Mouse (Mus musculus) heart, embryonic 13.5 days (tissue): ENCODE measurements around the gene Lad1. TPM values are rescaled to one million over a fixed set of nuclear protein-coding genes. Genes with fewer than 3 reads are reported as not detected.

Experiments
- ATAC-seq: fragments of 200-750 bp; cut with Nextera tagmentation; 2 replicates; pipeline ENCODE4 v1.8.0; 2017; ENCODE audit warnings: moderate TSS enrichment; ENCODE audit not compliant: insufficient number of reproducible peaks, low FRiP score, low TSS enrichment; ENCODE audit errors: extremely low read depth
- H3K27ac ChIP-seq: fragments of 300-500 bp; sonication (generic); replicated peaks from 2 replicates; pipeline ENCODE4 v1.5.1; 2015; ENCODE audit warnings: moderate library complexity, mild to moderate bottlenecking, inconsistent platforms
- H3K27me3 ChIP-seq: fragments of 300-500 bp; sonication (generic); replicated peaks from 2 replicates; pipeline ENCODE4 v1.6.1; 2015; ENCODE audit warnings: mild to moderate bottlenecking, inconsistent platforms
- H3K36me3 ChIP-seq: fragments of 300-500 bp; sonication (generic); 2 replicates; pipeline ENCODE4 v1.6.1; 2015; ENCODE audit warnings: mild to moderate bottlenecking, inconsistent platforms
- H3K4me1 ChIP-seq: fragments of 300-500 bp; sonication (generic); 2 replicates; pipeline ENCODE4 v1.6.1; 2015; ENCODE audit warnings: inconsistent platforms
- H3K4me2 ChIP-seq: fragments of 300-500 bp; sonication (generic); 2 replicates; pipeline ENCODE4 v1.6.1; 2015; ENCODE audit warnings: inconsistent platforms, mild to moderate bottlenecking, moderate library complexity
- H3K4me3 ChIP-seq: fragments of 300-500 bp; sonication (generic); 2 replicates; pipeline ENCODE4 v1.5.1; 2015; ENCODE audit warnings: moderate library complexity, mild to moderate bottlenecking, inconsistent platforms
- H3K9ac ChIP-seq: fragments of 300-500 bp; sonication (generic); 2 replicates; pipeline ENCODE4 v1.6.1; 2015; ENCODE audit warnings: inconsistent platforms, mild to moderate bottlenecking, moderate library complexity
- H3K9me3 ChIP-seq: fragments of 300-500 bp; sonication (generic); 2 replicates; pipeline ENCODE4 v1.6.1; 2016; ENCODE audit warnings: inconsistent platforms
- WGBS: fragments of 180-500 bp; shearing (Covaris S2); methylation state at CpG from one replicate; pipeline ENCODE4 v1.1.7; 2015; ENCODE audit warnings: mixed read lengths; 5-methylcytosine and 5-hydroxymethylcytosine counted together
- polyA plus RNA-seq: library from polyadenylated mRNA; unstranded; fragments of >200 nt; fragmentation: Nextera tagmentation; extraction: Ambion mirVana; gene quantifications from 2 replicates; pipeline ENCODE4 v1.2.1, GENCODE M21; 2015

Lad1 gene
- polyA plus RNA-seq: 4.0 and 4.4 TPM in 2 replicates

- under 1% methylated on average over 63 of the region's 63 CpGs for WGBS
- H3K4me1 ChIP-seq: peaks cover 48% of the 10 kb centered on the region
- H3K9ac ChIP-seq: peak within 1 kb of the TSS; percentile 86
- peak within 1 kb of the TSS; percentile 100 for H3K4me2 ChIP-seq
- ATAC-seq: peak; percentile 25; the same call in 1 of the 2 replicates
- no peaks in the 10 kb centered on the region for H3K9me3 ChIP-seq
- H3K27ac ChIP-seq: no peak within 1 kb of the TSS
- peaks cover 51% of the 10 kb centered on the region for H3K27me3 ChIP-seq
- H3K4me3 ChIP-seq: peak within 1 kb of the TSS; percentile 68
- no peaks in the 10 kb centered on the region for H3K36me3 ChIP-seq
These were observed at the start of gene Lad1 for GRCm38 (mm10) chr1:135818481-135819086. Gene Lad1 (plus strand): TSS chr1:135818598.

DNA sequence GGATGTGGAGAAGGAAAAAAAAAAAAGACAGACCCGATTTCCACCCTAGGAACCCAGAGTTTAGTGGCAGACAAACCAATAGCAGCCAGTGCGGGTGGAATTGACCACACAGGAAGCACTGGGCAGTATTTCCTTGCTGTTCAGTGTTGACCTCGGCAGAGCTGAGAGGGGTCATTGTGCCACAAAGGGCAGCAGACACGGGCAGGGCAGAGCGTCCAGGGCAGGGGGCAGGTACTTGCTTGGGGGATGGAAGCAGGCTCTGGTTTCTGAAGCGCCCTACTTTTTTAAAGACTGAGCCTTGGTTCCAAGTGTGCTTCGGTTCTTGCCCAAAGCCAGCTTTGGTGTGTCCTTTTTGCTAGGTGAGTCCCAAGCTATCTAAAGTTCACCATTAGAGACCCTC, 48.2 kb upstream of the Lad1 start:
- H3K27ac ChIP-seq: peak overlapping the region; percentile 77
- peak overlapping the region; percentile 34; the same call in 1 of the 2 replicates for H3K4me2 ChIP-seq
- peaks cover 63% of the 10 kb centered on the region for H3K4me1 ChIP-seq
- no peaks in the 10 kb centered on the region for H3K9me3 ChIP-seq
- no peak overlapping the region for H3K4me3 ChIP-seq
- no peak for ATAC-seq
- H3K9ac ChIP-seq: peak overlapping the region; percentile 66
- H3K36me3 ChIP-seq: peaks cover 26% of the 10 kb centered on the region
- WGBS: 72% methylated on average over 7 of the region's 7 CpGs
- no peaks in the 10 kb centered on the region for H3K27me3 ChIP-seq

DNA sequence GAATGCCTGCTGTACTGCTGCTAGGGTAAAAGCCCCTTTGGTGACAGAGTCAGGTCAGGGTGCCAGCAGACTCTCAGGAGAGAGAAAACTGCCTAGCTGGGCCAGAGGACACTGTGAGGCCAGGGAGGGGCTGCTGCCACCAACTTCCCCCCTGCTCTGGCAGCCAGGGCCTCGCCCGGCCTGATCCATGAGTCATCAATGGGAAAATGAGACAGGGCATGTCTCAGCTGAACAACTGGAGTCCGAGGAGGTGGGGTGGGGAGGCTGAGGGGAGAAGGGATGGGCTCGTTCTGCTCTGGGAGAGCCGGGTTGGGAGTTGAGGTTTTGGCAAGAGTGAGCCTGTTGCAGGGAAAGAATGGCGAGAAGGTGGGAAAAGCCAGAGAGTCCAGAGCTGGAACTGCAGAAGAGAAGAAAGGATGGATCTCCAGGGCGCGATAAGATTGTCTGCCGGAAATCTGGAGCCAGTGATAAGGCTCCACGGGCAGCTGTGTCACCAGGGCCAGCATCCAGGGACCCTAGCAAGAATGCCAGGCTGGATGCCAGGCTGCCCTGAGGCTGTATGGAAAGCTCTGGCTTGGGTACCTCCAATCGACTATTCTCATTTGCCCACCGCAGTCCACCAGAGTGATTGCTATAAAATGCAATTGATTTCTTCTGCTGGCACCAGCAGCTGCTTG, 47.4 kb upstream of the Lad1 start:
- Histone ChIP-seq H3K4me2 (peak overlapping the region; percentile 34), H3K4me1 (peaks cover 60% of the 10 kb centered on the region), H3K36me3 (peaks cover 26% of the 10 kb centered on the region), H3K27ac (peak overlapping the region; percentile 77), H3K4me3 (no peak overlapping the region), H3K9me3 (no peaks in the 10 kb centered on the region), H3K27me3 (no peaks in the 10 kb centered on the region), H3K9ac (peak overlapping the region; percentile 66)
- WGBS: 28% methylated on average over 12 of the region's 12 CpGs
- ATAC-seq: no peak; the same call in 1 of the 2 replicates

- H3K9me3 ChIP-seq: no peaks in the 10 kb centered on the region
- peaks cover 26% of the 10 kb centered on the region for H3K36me3 ChIP-seq
- H3K4me3 ChIP-seq: no peak overlapping the region
- H3K4me2 ChIP-seq: peak overlapping the region; percentile 34; the same call in 1 of the 2 replicates
- WGBS: 60% methylated on average over 8 of the region's 8 CpGs
- no peak for ATAC-seq
- peak overlapping the region; percentile 77 for H3K27ac ChIP-seq
- H3K9ac ChIP-seq: 0 out of 2 replicates have a peak overlapping the region, but pooled peaks have one; percentile 66
- H3K4me1 ChIP-seq: peaks cover 66% of the 10 kb centered on the region
- no peaks in the 10 kb centered on the region for H3K27me3 ChIP-seq
These were observed 46.8 kb upstream of the Lad1 start for GRCm38 (mm10) chr1:135771573-135771970.

GRCm38 (mm10) chr1:135776596-135776995, 41.8 kb upstream of the Lad1 start:
- Histone ChIP-seq H3K4me3 (no peak overlapping the region), H3K36me3 (no peaks in the 10 kb centered on the region), H3K27ac (peak overlapping the region; percentile 29), H3K4me2 (no peak overlapping the region), H3K4me1 (peaks cover 48% of the 10 kb centered on the region), H3K27me3 (peaks cover 7% of the 10 kb centered on the region; the same call in 1 of the 2 replicates), H3K9ac (peak overlapping the region; percentile 33; the same call in 1 of the 2 replicates), H3K9me3 (no peaks in the 10 kb centered on the region)
- no peak for ATAC-seq

- no peak overlapping the region for H3K4me2 ChIP-seq
- H3K27ac ChIP-seq: no peak overlapping the region
- H3K36me3 ChIP-seq: no peaks in the 10 kb centered on the region
- H3K9ac ChIP-seq: no peak overlapping the region
- peaks cover 44% of the 10 kb centered on the region for H3K4me1 ChIP-seq
- 79% methylated on average over 1 of the region's 1 CpGs for WGBS
- H3K9me3 ChIP-seq: no peaks in the 10 kb centered on the region
- no peak overlapping the region for H3K4me3 ChIP-seq
- no peak for ATAC-seq
- H3K27me3 ChIP-seq: peaks cover 7% of the 10 kb centered on the region; the same call in 1 of the 2 replicates
These were observed 41.4 kb upstream of the Lad1 start for GRCm38 (mm10) chr1:135777046-135777445.

GRCm38 (mm10) chr1:135778780-135779535, 39.4 kb upstream of the Lad1 start, which contains the start of gene Tnni1:
Gene Tnni1 (plus strand): TSS chr1:135779434.
- peak within 1 kb of the TSS; percentile 38 for H3K4me2 ChIP-seq
- ATAC-seq: no peak

GRCm38 (mm10) chr1:135780649-135781048, 37.7 kb upstream of the Lad1 start:
- Histone ChIP-seq H3K27me3 (peaks cover 7% of the 10 kb centered on the region; the same call in 1 of the 2 replicates), H3K4me1 (peaks cover 45% of the 10 kb centered on the region), H3K4me2 (no peak overlapping the region), H3K9ac (peak overlapping the region; percentile 69), H3K9me3 (no peaks in the 10 kb centered on the region), H3K36me3 (no peaks in the 10 kb centered on the region), H3K4me3 (no peak overlapping the region), H3K27ac (no peak overlapping the region)
- WGBS: 45% methylated on average over 4 of the region's 4 CpGs
- no peak for ATAC-seq

More at GRCm38 (mm10) chr1:135778780-135779535, 39.4 kb upstream of the Lad1 start, which contains the start of gene Tnni1:
- WGBS: 29% methylated on average over 22 of the region's 22 CpGs
- peak within 1 kb of the TSS; percentile 53 for H3K27ac ChIP-seq
- peaks cover 45% of the 10 kb centered on the region for H3K4me1 ChIP-seq
- H3K36me3 ChIP-seq: no peaks in the 10 kb centered on the region
- peak within 1 kb of the TSS; percentile 60 for H3K9ac ChIP-seq
- H3K4me3 ChIP-seq: no peak within 1 kb of the TSS
- H3K27me3 ChIP-seq: peaks cover 7% of the 10 kb centered on the region; the same call in 1 of the 2 replicates
- no peaks in the 10 kb centered on the region for H3K9me3 ChIP-seq

- Histone ChIP-seq H3K36me3 (no peaks in the 10 kb centered on the region), H3K4me1 (peaks cover 39% of the 10 kb centered on the region), H3K4me2 (no peak overlapping the region), H3K9me3 (no peaks in the 10 kb centered on the region), H3K4me3 (no peak overlapping the region), H3K27me3 (peaks cover 7% of the 10 kb centered on the region; the same call in 1 of the 2 replicates), H3K9ac (peak overlapping the region; percentile 69), H3K27ac (no peak overlapping the region)
- ATAC-seq: no peak
- 13% methylated on average over 13 of the region's 13 CpGs for WGBS
These were observed 37.2 kb upstream of the Lad1 start for GRCm38 (mm10) chr1:135781220-135781619.

GRCm38 (mm10) chr1:135782816-135783215, 35.6 kb upstream of the Lad1 start:
- H3K9ac ChIP-seq: 0 out of 2 replicates have a peak overlapping the region, but pooled peaks have one; percentile 0
- peaks cover 7% of the 10 kb centered on the region; the same call in 1 of the 2 replicates for H3K27me3 ChIP-seq
- 46% methylated on average over 10 of the region's 10 CpGs for WGBS
- H3K36me3 ChIP-seq: no peaks in the 10 kb centered on the region
- H3K4me1 ChIP-seq: peaks cover 27% of the 10 kb centered on the region
- H3K27ac ChIP-seq: 0 out of 2 replicates have a peak overlapping the region, but pooled peaks have one; percentile 1
- no peak for ATAC-seq
- no peak overlapping the region for H3K4me3 ChIP-seq
- H3K4me2 ChIP-seq: no peak overlapping the region
- no peaks in the 10 kb centered on the region for H3K9me3 ChIP-seq

- Histone ChIP-seq H3K4me3 (no peak overlapping the region), H3K27ac (no peak overlapping the region), H3K4me1 (peaks cover 41% of the 10 kb centered on the region), H3K36me3 (no peaks in the 10 kb centered on the region), H3K27me3 (no peaks in the 10 kb centered on the region; the same call in 1 of the 2 replicates), H3K4me2 (no peak overlapping the region), H3K9ac (no peak overlapping the region), H3K9me3 (no peaks in the 10 kb centered on the region)
- 49% methylated on average over 3 of the region's 3 CpGs for WGBS
- ATAC-seq: no peak
These were observed 30.6 kb upstream of the Lad1 start for GRCm38 (mm10) chr1:135787799-135788198.
